ENCODE assay signal across 13 mouse cellular contexts in the genomic region with DNA sequence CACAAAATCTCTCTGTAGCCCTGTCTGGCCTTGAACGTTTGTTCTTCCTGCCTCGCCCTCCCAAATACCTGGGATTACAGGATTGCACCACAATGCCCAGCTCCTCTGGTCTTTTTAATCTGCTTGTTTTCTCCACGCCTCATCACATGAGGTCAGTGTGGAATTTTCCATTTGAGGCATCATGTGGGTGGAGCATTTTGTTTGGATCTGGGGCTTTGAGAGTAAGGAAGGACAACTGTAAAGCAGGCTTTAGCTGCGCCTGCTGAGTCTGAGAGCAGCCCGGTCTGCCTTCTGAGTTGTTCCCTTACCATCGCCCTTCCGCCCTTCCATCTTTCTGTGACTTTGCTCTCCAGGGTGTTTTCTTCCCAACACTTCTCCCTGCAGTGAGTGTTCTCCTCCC. TPM values are rescaled to one million over a fixed set of nuclear protein-coding genes. Genes with fewer than 3 reads are reported as not detected.
DNase-seq lines count a peak whose midpoint lies in the region; TF ChIP-seq lines count a peak whose summit lies in the region.
"Had no signal": no experiment of that assay in that cellular context is flagged by ENCODE, and none has a peak within 500 bp of the region (broad histone marks: within the 10 kb centered on the region; RNA-seq: fewer than 3 reads in every experiment).

No protein-coding gene starts in this region.

- TF ChIP-seq CTCF in gastrocnemius, adult 2 months (IDR thresholded peaks at IDR 0.05), result no peak
- no peak for TF ChIP-seq CTCF in kidney, adult 2 months (conservative IDR thresholded peaks at IDR 0.05; ENCODE audit: insufficient read depth, insufficient read length, low read depth, low read length)

- intact Hi-C loops in gastrocnemius, adult 2 months (cut with DNase I), result no loop called here

- TF ChIP-seq POLR2A in kidney, adult 2 months (IDR thresholded peaks at IDR 0.05; ENCODE audit: low read depth, low read length), result no peak

- DNase-seq in gastrocnemius, adult 2 months, result peak; percentile 51
- DNase-seq in gastrocnemius, postnatal 4 days (ENCODE audit: low spot score in 2 of 2), result no peak
- peak; percentile 70 for DNase-seq in 3T3-L1 (ENCODE audit: low read depth, low spot score)
- DNase-seq in adrenal gland, postnatal 25 days, result peak; percentile 40
- DNase-seq in kidney, adult 2 months, result peak; percentile 53
- DNase-seq in embryo, embryonic 11 days, result no peak
- DNase-seq in c-Kit-positive CD71-positive TER-119-positive erythroid progenitor cells, embryonic 14.5 days (ENCODE audit: low spot score), result no peak
- no peak for DNase-seq in thymus, postnatal 36 days
- DNase-seq: cerebellum, postnatal 10 days had no signal

- peak overlapping the region; percentile 79 for H3K27ac ChIP-seq in gastrocnemius, adult 2 months
- H3K27ac ChIP-seq in kidney, adult 2 months (ENCODE audit: insufficient read depth, low read depth, low read length), result peak overlapping the region; percentile 63
- H3K27ac ChIP-seq: intestine, embryonic 15.5 days; stomach, embryonic 15.5 days had no signal

- WGBS in kidney, adult 2 months, result 57% methylated on average over 7 of the region's 7 CpGs

- no peaks in the 10 kb centered on the region for H3K36me3 ChIP-seq in kidney, adult 2 months (ENCODE audit: control insufficient read depth, insufficient read depth, low read length)
- H3K36me3 ChIP-seq: intestine, embryonic 15.5 days; stomach, embryonic 15.5 days had no signal

- H3K4me3 ChIP-seq in gastrocnemius, adult 2 months, result peak overlapping the region; percentile 24; the same call in 1 of the 2 replicates
- H3K4me3 ChIP-seq in kidney, adult 2 months (ENCODE audit: insufficient read depth, low read depth, low read length), result no peak overlapping the region
- H3K4me3 ChIP-seq: erythroblast, embryonic 14.5 days; intestine, embryonic 15.5 days; stomach, embryonic 15.5 days had no signal

- no peaks in the 10 kb centered on the region for H3K27me3 ChIP-seq in kidney, adult 2 months (replicated peaks; ENCODE audit: control insufficient read depth, insufficient read depth, low read length)
- H3K27me3 ChIP-seq: intestine, embryonic 15.5 days; stomach, embryonic 15.5 days had no signal

- H3K4me1 ChIP-seq in kidney, adult 2 months (ENCODE audit: control insufficient read depth, insufficient read depth, low read length), result no peaks in the 10 kb centered on the region
- H3K4me1 ChIP-seq: intestine, embryonic 15.5 days; stomach, embryonic 15.5 days had no signal

RNA-seq across cellular contexts. Expression of a gene that starts 13.6 kb away (rescaled TPM):
- total RNA-seq in gastrocnemius, adult 2 months (2021), result 1 to 10 TPM; 6.8 to 8.5 TPM
- total RNA-seq in gastrocnemius, postnatal 4 days (2021), result 10 to 100 TPM; 60.5 to 63.7 TPM
- 36.1 and 36.7 TPM in 2 replicates for total RNA-seq in adrenal gland, postnatal 25 days (2021)
- polyA plus RNA-seq in kidney, adult 2 months (2012; rRNA removed), result 3.6 and 3.8 TPM in 2 replicates
- polyA plus RNA-seq: C2C12 had no signal

Comparison
In these comparisons a context has a peak if more than half of its experiments do, and no peak if none do; other contexts are left out.
1. DNase-seq: peak in gastrocnemius, adult 2 months (single experiment), 3T3-L1 (single experiment), adrenal gland, postnatal 25 days (single experiment) and kidney, adult 2 months (single experiment); none in gastrocnemius, postnatal 4 days (0 of 2), embryo, embryonic 11 days (single experiment), c-Kit-positive CD71-positive TER-119-positive erythroid progenitor cells, embryonic 14.5 days (single experiment) and thymus, postnatal 36 days (0 of 2).